Mouse (Mus musculus) frontal cortex, postnatal 10 days (tissue): ENCODE results near the gene Gm13697.
A peak's percentile ranks its signal among the peaks of the same experiment; 100 is the strongest.
"Not testable (repeated sequence)": the region's sequence is repeated elsewhere in the genome, so short reads cannot be mapped to it uniquely, and the experiment has no call there.

Experiments used
- DNase-seq, 2 experiments: peaks; one replicate each; pipeline ENCODE4 v3.0.0; 2022; ENCODE audit warnings: low spot score in 2 of 2, mixed read lengths in 1 of 2

The Gm13697 gene

DNA sequence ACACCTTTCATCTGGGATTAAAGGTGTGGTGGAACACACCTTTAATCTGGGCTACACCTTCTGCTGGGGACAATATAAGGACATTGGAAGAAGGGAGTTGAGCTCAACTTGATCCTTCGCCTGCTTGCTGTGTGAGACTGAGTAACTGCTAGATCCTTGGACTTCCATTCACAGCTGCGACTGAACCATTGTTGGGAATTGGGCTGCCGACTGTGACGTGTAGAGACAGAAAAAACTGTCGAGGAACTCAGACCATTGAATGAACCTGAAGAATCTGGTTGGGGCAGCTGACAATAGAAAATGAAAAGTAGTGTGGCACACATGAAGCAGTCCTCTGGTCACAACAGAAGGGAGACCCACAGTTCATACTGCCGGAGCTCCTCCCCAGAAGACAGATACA lies at the start of gene Gm13697:
TSS of gene Gm13697 (plus strand) at position 301 of the 400 bp plus-strand sequence.
- DNase-seq: not testable (repeated sequence)

GRCm38 (mm10) chr2:83940931-83941361 lies 43.6 kb upstream of the Gm13697 start, which contains the start of gene Zswim2:
Zswim2 (minus strand) TSS chr2:83941228.
- DNase-seq: peak; percentile 78 to 83

DNA sequence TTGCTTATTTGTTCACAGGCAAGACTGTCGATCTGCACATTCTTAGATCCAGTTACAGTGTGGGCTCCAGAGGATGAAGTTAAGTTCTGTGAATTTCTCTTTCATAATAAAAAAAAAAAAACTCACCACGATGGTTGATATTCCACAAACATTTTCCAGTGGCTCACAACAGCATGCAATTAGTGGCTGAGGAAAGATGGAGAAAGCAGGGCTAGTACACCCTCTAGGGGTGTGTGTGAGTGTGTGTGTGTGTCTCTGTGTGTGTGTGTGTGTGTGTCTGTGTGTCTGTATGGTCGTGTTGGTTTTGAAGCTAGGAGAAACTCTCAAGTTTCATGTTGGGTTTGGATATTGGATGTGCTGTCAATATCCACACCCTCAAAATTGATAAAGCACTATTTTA lies 43.2 kb upstream of the Gm13697 start:
- no peak for DNase-seq

DNA sequence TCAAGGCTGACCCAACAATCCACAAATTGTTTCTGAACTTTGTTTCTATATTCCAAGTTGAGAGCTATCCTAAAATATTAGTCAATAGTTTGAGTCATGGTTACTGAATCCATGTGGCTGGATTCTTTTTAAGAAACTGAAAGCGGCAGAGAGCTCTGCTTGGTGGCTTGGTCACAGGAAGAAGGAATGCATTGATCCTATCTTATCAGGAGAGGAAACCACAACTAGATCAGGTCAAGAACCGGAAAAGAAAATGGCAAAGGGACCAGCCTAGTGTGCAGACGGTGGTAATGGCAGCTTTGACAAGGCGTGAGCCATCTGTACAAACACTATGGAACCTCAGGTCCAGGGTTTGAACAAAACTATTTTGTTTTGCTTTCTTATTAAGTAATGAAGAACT lies 42.8 kb upstream of the Gm13697 start:
- no peak for DNase-seq

DNA sequence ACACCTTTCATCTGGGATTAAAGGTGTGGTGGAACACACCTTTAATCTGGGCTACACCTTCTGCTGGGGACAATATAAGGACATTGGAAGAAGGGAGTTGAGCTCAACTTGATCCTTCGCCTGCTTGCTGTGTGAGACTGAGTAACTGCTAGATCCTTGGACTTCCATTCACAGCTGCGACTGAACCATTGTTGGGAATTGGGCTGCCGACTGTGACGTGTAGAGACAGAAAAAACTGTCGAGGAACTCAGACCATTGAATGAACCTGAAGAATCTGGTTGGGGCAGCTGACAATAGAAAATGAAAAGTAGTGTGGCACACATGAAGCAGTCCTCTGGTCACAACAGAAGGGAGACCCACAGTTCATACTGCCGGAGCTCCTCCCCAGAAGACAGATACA lies 29.1 kb upstream of the Gm13697 start, which contains the start of gene Gm13698:
TSS of gene Gm13698 (plus strand) at position 301 of the 400 bp plus-strand sequence.
- DNase-seq: not testable (repeated sequence)

DNA sequence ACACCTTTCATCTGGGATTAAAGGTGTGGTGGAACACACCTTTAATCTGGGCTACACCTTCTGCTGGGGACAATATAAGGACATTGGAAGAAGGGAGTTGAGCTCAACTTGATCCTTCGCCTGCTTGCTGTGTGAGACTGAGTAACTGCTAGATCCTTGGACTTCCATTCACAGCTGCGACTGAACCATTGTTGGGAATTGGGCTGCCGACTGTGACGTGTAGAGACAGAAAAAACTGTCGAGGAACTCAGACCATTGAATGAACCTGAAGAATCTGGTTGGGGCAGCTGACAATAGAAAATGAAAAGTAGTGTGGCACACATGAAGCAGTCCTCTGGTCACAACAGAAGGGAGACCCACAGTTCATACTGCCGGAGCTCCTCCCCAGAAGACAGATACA lies 23.3 kb upstream of the Gm13697 start, which contains the start of gene Gm13693:
TSS of gene Gm13693 (plus strand) at position 301 of the 400 bp plus-strand sequence.
- DNase-seq: not testable (repeated sequence)

DNA sequence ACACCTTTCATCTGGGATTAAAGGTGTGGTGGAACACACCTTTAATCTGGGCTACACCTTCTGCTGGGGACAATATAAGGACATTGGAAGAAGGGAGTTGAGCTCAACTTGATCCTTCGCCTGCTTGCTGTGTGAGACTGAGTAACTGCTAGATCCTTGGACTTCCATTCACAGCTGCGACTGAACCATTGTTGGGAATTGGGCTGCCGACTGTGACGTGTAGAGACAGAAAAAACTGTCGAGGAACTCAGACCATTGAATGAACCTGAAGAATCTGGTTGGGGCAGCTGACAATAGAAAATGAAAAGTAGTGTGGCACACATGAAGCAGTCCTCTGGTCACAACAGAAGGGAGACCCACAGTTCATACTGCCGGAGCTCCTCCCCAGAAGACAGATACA lies 17.5 kb upstream of the Gm13697 start, which contains the start of gene Gm13695:
TSS of gene Gm13695 (plus strand) at position 301 of the 400 bp plus-strand sequence.
- DNase-seq: not testable (repeated sequence)

- DNase-seq: not testable (repeated sequence)
Measured at GRCm38 (mm10) chr2:83972823-83973222, 11.7 kb upstream of the Gm13697 start, which contains the start of gene Gm13696. Gm13696 (plus strand) TSS chr2:83973123.

GRCm38 (mm10) chr2:83978633-83979032 lies 5.9 kb upstream of the Gm13697 start, which contains the start of gene Gm13694:
Gm13694 (plus strand) TSS chr2:83978933.
- DNase-seq: not testable (repeated sequence)

GRCm38 (mm10) chr2:83990253-83990652 lies 5.7 kb downstream of the Gm13697 start, which contains the start of gene Gm13691:
Gm13691 (plus strand) TSS chr2:83990553.
- not testable (repeated sequence) for DNase-seq

DNA sequence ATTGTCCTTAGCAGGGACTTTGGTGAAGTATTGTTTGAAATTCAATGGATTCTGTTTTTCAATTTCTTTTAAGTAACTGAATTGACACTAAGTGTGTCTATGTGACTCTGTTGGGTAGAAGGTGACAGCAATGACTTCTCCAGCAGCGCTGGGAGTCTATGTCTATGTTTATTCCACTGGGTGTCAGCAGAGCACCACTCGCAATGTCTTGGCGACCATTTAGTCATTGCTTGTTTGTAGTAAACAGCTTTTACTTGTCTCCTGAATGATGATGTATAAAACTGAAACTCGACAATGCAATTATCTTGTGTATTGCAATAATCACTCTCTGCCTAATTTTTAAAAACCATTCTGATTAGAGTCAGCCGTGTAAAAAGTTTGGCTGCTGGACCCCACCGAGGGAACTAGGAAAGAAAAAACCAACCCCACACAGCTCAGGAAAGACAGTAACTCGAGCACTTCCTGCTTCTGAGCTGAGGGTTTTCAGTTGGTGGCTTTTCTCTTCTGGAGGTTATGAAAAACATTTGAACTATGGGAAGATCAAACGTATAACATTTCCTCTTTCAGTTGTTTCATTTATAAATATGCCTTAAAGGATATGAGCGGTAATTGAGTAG lies 9.2 kb downstream of the Gm13697 start:
- not testable (repeated sequence) for DNase-seq

DNA sequence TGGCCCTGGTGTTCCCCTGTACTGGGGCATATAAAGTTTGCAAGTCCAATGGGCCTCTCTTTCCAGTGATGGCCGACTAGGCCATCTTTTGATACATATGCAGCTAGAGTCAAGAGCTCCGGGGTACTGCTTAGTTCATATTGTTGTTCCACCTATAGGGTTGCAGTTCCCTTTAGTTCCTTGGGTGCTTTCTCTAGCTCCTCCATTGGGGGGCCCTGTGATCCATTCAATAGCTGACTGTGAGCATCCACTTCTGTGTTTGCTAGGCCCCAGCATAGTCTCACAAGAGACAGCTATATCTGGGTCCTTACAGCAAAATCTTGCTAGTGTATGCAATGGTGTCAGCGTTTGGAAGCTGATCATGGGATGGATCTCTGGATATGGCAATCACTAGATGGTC lies 10.0 kb downstream of the Gm13697 start:
- not testable (repeated sequence) for DNase-seq

GRCm38 (mm10) chr2:84008913-84009312 lies 24.4 kb downstream of the Gm13697 start:
- DNase-seq: no peak

- no peak for DNase-seq
Measured at GRCm38 (mm10) chr2:84009818-84010217, 25.3 kb downstream of the Gm13697 start.

DNA sequence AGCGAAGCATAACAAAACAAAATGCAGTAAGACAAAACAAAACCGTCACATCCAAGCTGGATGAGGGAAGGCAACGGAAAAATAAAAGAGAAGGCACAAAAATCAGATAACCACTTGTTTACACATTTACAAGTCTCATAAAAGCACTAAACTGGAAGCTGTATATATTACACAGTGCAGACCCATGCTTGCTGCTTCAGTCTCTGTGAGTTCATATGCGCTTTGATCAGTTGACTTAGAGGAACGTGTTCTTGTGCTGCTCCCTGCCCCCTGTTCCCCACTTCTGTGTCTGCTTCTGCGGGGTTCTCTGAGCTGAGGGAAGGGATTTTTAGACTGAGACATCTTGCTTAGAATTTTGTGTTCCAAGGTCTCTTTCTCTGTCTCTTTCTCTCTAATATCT lies 30.0 kb downstream of the Gm13697 start:
- DNase-seq: no peak

GRCm38 (mm10) chr2:84016291-84016690 lies 31.7 kb downstream of the Gm13697 start:
- not testable (repeated sequence) for DNase-seq

GRCm38 (mm10) chr2:84018330-84018729 lies 33.8 kb downstream of the Gm13697 start:
- no peak for DNase-seq

- no peak for DNase-seq
Measured at GRCm38 (mm10) chr2:84019519-84020305, 35.2 kb downstream of the Gm13697 start.

DNA sequence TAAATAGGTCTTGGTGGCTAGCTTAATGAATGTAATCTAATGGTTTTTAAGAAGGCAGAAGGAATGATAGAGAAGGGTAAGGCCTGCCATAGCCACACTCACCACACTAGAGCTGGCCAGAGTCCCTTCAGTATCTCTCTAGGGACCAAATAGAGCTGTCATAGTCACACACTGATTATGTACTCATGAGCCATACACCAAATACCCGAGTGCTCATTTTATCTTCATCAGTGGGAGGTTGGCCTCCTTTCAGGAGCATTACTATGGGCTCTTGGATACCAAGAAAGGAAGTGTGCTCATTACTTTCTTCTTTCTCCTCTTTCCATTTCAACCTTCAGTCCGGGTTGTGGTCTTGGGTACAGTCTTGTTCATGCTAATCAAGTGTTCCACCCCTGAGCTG lies 37.4 kb downstream of the Gm13697 start:
- no peak for DNase-seq

DNA sequence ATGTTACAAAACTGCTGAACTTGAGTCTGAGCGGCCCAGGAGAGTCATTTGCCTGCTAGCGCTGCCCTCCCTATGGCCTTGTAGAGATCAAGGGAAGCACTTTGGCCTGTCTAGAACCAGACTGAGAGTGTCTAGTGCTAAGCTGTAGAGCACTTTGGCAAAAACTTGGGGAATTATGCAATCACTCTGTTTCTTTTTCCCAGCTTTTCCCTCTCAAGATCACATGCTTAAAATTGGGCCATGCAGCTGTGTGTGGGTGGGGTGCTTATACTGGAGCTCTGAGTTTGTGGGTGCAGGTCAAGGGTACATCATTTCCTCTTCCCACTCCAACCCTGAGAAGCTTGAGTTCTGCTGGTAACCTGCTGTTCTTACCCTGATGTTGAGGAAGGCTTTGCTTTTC lies 38.4 kb downstream of the Gm13697 start:
- no peak for DNase-seq

GRCm38 (mm10) chr2:84023319-84023718 lies 38.8 kb downstream of the Gm13697 start:
- no peak for DNase-seq

DNA sequence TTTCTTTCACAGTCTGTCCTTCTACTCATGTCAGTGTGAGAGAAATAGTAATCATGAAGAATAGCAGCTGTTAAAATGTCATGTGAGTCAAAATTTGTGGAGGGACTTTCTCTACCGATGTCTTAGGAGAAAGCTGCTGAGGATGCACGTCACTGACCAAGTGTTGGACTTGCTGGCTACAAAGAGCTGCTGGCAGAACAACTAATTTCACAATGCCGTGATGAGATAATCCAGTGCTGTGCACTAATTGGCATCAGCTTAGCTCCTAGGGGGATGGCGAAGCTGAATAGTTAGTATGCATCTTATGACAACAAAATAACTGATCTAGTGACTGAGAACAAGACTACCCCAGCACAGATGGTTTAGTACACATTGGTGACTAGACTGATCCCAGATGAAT lies 40.7 kb downstream of the Gm13697 start:
- no peak for DNase-seq
